Mouse (Mus musculus) lung, postnatal 10 days (tissue): ENCODE data around the gene Gse1.

Source experiments
- DNase-seq: peaks from one replicate; pipeline ENCODE4 v3.0.0; 2021

The Gse1 gene

GRCm38 (mm10) chr8:120243916-120244451 lies 15.7 kb downstream of the Gse1 start:
- no peak for DNase-seq

DNA sequence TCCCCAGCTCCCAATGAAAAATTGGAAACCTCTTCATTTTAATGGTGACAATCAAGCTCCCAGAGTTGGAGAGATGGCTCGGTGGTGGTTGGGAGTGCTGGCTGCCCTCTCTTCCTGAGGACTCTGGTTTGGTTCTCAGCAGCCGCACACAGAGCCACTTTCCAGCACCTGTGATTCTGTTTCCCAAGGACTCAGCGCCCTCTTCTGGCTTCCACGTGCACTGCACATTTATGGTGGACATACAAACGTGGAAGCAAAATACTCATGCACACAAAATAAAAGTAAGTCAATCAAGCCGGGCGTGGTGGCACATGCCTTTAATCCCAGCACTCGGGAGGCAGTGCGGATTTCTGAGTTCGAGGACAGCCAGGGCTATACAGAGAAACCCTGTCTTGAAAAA lies 16.3 kb downstream of the Gse1 start:
- no peak for DNase-seq

GRCm38 (mm10) chr8:120247618-120248017 lies 19.4 kb downstream of the Gse1 start:
- DNase-seq = no peak

DNA sequence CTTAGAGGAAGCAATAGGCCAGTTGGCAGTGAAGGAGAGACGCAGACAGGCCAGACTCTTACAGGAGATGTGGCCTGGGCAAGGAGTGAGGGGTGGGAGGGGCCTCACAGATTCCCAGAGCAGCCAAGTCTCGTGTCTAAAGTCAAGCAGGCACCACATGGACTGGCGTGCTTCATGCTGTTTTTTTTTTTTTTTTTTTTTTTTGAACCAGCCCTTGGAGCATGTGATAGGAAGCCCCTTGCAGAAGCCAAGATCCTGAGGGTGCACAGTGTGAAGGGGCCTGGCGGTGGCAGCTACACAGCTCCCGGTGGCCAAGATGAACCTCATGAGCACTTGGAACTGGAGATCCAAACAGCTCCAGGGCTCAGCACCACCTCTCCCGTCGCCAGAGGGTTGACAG lies 19.8 kb downstream of the Gse1 start:
- DNase-seq = peak; percentile 73

- no peak for DNase-seq
Observed at GRCm38 (mm10) chr8:120248451-120248850, 20.2 kb downstream of the Gse1 start.

GRCm38 (mm10) chr8:120249800-120250336 lies 21.6 kb downstream of the Gse1 start:
- DNase-seq = no peak

GRCm38 (mm10) chr8:120250750-120251410 lies 22.6 kb downstream of the Gse1 start:
- no peak for DNase-seq

DNA sequence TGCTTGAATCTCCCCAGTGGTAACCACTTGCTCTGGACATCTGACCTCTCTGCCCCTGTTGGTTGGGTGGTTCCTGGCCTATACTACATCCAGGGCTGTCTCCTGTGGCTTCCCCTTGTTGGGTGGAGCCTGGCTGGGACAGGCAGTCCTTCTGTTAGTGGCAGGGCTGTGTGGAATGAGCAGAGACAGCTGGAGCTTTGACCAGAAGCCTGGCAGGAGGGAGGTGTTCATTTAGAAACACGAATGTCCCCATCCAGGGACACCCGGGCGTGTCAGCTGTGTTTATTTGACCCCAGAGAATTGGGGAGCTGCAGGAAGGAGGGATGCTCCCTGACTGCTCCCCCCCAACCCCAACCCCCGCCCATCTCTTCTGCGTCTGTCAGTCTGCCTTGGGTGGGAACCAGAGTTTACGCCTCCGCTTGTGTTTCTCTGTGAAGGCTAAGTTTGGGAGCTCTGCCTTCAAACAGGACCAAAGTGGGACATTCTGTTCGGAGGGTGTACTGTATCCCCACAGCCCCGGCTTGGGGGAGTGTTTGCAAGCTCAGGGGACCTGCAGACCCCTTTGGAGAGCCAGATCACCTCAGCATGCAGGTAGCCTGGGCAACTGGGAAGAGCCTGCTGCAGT lies 23.3 kb downstream of the Gse1 start:
- DNase-seq = peak; percentile 89

DNA sequence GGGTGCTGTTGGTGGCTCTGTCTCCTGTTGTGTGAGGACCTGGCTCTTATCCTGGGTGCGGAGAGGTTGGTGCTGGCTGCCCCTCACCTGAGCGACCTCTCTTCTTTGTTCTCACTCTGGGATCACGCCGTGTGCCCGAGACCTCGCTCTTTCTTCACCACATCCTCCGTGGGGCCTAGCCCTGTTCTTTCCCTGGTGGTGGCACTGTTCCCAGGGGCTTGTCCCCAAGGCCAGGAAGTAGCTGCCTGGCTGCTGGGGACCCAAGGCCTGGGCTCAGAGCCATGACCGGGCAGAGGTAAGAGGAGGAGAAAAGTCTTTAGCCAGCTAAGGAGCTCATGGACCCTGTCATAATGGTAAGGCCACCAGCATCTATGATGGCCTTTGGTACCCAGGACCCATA lies 25.4 kb downstream of the Gse1 start:
- DNase-seq = no peak

- no peak for DNase-seq
Observed at GRCm38 (mm10) chr8:120255406-120255987, 27.2 kb downstream of the Gse1 start.

DNA sequence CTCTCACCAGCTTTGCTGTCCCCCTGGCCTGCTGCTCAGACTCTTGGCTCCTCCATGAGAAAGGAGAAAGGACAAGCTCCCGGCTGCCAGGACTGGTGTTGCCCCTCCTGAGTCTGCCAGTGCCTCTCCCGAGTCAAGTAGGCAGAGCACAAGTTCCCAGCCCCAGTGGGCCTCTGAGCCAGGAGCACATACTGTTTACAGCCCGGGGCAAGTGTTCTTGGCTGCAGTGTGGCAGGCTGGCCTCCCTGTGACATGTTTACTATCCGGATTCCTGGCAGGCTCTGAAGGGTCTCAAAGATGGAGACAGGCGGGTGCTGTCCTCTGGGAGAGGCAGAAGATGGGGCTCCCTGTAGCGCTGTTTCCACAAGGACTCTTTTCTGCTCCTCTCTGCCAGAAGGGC lies 28.7 kb downstream of the Gse1 start:
- peak; percentile 72 for DNase-seq

DNA sequence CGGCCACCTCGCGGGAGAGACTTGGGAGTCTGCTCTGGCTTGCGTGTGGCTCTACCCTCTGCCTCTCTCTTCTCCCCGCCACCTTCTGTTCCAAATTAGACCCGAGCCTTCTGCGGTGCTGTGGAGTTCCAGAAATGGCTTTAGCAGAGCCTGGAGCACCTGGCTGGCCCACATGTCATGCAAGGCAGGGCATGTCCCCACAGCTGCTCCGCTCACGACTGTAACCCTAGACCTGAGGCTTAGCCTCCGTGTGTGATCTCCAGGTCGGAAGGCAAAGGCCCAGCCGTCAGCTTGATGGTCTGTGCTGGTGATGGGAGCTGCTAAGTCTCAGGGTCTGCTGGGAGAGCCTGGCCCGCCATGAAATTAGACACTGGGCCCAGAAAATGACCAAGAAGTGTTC lies 30.9 kb downstream of the Gse1 start:
- no peak for DNase-seq

GRCm38 (mm10) chr8:120260677-120261076 lies 32.4 kb downstream of the Gse1 start:
- DNase-seq = no peak

DNA sequence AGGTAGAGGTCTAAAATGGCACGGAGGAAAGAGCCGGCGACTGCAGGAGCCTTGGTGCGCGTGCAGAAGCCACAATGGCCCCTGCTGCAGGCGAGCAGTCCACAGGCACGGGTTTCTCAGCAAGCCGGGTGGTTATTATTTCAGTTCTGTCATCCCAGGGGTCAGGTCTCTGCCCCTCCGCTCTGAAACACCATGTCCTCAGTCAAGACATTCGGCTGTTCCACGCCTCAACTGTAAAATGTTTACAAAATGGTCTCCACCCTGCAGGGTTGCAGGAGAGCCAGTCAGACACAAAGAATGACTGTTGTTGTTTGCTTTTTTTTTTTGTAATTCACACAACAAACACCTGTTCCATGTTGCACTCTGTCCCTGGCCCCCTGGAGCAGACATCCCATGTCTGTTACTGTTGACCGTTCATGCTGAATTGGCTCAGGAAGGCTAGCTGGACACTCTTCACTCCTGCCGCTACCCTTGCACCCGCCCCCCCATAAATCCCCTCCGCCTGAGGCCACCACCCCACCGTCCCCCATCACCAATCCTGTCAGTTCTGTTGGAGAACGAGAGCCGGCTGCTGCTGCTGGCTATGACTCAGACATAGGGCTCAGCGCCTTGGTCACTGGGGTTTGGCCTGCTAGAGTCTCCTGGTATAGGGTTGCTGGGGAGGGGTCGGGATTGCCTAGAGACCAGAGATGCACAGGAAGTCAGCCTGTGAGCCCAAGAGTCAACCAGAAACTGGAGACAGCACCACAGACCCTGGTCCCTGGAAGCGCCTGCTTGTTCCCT lies 33.3 kb downstream of the Gse1 start:
- peak; percentile 61 for DNase-seq

GRCm38 (mm10) chr8:120263879-120264278 lies 35.6 kb downstream of the Gse1 start:
- DNase-seq = no peak

GRCm38 (mm10) chr8:120264388-120264943 lies 36.2 kb downstream of the Gse1 start:
- no peak for DNase-seq

DNA sequence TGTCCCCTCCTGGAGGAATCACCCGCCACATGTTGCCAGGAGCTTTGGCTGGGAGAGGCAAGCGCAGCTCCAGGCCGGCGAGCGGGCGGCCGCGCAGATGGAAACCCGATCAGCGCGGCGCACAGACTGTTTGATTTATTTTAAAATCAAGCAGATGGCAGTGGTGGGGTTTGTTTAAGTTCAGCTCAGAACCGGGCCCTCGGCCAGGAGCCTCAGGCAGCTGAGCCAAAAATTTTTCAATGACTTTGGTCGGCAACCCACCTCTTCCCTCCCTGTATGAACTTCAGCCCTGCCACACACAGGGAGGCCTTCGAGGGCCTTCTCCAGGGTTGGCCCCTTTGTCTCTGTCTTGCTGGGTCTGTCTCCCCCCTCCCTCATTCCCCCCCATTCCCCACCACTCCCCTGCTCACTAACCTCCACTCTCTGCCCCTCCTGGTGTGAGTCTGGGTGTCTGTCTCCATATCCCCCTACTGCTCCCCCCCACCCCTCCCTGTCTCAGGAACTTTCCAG lies 36.7 kb downstream of the Gse1 start:
- DNase-seq = peak; percentile 91

DNA sequence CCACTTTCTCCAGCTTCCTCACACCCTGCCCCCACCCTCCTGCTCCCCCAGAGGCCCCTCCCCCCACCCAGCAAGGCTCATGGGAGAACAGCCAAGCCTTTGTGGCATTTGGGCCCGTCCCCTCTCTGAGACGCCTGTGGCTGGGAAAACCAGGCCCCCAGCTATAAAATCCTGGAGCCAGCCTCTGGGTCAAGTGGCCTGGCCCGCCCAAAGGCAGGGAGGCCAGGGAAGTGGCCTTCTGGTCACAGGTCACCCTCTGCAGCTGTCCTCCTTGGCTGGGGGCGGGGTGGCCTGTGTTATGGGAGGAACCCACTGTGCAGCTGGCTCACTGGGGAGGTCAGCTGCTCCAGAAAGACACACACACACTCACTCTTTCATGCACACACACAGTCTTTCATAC lies 37.2 kb downstream of the Gse1 start:
- DNase-seq = peak; percentile 93

DNA sequence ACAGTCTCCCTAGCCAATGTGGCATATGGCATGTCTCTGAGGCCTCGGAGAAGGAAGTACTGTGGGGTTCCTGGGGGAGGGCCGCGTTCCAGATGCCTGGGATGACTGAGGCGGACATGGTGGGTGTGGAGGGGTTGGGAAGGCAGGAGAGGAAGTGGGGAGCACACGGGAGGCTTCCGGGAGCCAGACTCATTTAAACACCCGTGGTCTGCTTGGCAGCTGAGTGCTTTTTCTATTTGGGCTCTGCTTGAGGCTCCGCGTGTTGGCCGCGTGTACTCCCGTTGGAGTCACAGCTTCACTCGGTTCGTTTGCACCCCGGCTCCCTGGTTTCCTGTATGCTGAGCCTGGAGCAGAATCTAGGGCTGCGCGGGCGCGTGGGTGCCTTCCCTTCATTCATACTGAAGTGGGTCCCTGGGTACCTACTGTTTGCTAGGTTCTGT lies 40.3 kb downstream of the Gse1 start:
- no peak for DNase-seq

DNA sequence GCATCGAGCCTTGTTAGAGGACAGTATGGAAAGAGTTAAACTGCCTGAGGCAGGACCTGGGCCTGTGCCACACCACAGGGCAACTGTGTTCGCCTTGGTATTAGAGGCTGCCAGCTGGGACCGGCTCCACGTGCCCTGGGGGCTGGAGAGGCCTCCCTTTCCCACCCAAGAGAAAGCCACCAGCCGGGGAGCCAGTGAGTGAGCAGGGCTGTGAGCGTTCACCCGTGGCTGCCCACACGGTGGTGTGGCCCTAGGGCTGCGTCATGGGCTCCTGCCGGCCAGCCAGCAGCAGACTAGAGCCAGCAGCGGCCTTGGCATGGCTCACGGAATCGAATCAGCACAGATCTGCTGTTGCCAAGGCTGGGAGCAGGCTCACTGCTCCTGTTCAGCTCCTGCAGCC lies 42.2 kb downstream of the Gse1 start:
- no peak for DNase-seq

- no peak for DNase-seq
Observed at GRCm38 (mm10) chr8:120273430-120273829, 45.2 kb downstream of the Gse1 start.
